Mouse (Mus musculus) midbrain, embryonic 15.5 days (tissue): ENCODE data around the gene Glipr2. TPM values are rescaled to one million over a fixed set of nuclear protein-coding genes. Genes with fewer than 3 reads are reported as not detected.

ENCODE experiments used
- ATAC-seq: fragments of 200-750 bp; cut with Nextera tagmentation; replicated peaks from 2 replicates; pipeline ENCODE4 v1.8.0; 2017; ENCODE audit warnings: moderate TSS enrichment
- H3K27ac ChIP-seq: fragments of 300-500 bp; sonication (generic); 2 replicates; pipeline ENCODE4 v1.5.1; 2015; ENCODE audit warnings: mild to moderate bottlenecking, inconsistent platforms
- H3K27me3 ChIP-seq: fragments of 300-500 bp; sonication (generic); replicated peaks from 2 replicates; pipeline ENCODE4 v1.6.1; 2015; ENCODE audit warnings: inconsistent platforms
- H3K36me3 ChIP-seq: fragments of 300-500 bp; sonication (generic); replicated peaks from 2 replicates; pipeline ENCODE4 v1.6.1; 2015; ENCODE audit warnings: inconsistent platforms
- H3K4me1 ChIP-seq: fragments of 300-500 bp; sonication (generic); 2 replicates; pipeline ENCODE4 v1.6.1; 2015; ENCODE audit warnings: inconsistent platforms
- H3K4me2 ChIP-seq: fragments of 300-500 bp; sonication (generic); 2 replicates; pipeline ENCODE4 v1.6.1; 2015; ENCODE audit warnings: inconsistent platforms, mild to moderate bottlenecking, moderate library complexity
- H3K4me3 ChIP-seq: fragments of 300-500 bp; sonication (generic); 2 replicates; pipeline ENCODE4 v1.5.1; 2015; ENCODE audit warnings: mild to moderate bottlenecking, inconsistent platforms
- H3K9ac ChIP-seq: fragments of 300-500 bp; sonication (generic); 2 replicates; pipeline ENCODE4 v1.6.1; 2015; ENCODE audit warnings: mild to moderate bottlenecking, inconsistent platforms
- H3K9me3 ChIP-seq: fragments of 300-500 bp; sonication (generic); 2 replicates; pipeline ENCODE4 v1.6.1; 2016; ENCODE audit warnings: inconsistent platforms
- WGBS: fragments of 180-500 bp; shearing (Covaris S2); methylation state at CpG from one replicate; pipeline ENCODE4 v1.1.7; 2015; ENCODE audit warnings: mixed read lengths; 5-methylcytosine and 5-hydroxymethylcytosine counted together
- polyA plus RNA-seq: library from polyadenylated mRNA; unstranded; fragments of >200 nt; fragmentation: Nextera tagmentation; extraction: Ambion mirVana; gene quantifications from 2 replicates; pipeline ENCODE4 v1.2.1, GENCODE M21; 2015

Glipr2 gene
- polyA plus RNA-seq, 1 experiment from 2014 or later, result 29.2 TPM

DNA sequence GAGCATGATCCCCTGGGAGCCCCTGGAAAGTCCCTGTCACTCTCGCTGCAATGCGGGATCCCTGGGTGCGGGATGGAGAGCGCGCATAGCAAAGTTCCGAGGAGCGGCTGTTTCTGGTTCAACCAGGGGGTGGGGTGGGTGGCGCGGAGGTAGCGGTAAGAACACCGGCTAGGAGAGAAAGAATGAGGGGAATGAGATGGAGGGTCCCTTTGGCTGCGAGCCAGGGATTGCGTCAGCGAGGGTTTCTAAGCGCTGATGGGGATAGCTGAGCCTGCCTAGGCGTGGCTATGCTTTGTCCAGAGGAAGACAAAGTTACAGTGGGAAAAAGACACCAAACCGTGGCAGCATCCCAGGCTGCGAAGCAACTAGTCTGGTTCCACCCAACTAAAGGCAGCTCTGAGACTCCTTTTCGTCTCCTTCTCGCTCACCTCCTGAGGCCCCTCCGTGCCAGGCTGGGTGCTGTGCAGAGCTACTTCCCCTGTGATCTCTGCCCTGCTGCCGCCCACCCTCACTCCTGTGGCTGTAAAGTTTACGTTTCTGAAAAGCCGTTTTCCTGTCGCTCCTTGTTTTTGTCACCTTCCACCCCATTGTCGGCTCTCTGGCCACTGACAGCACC, 753 bp downstream of the Glipr2 start:
- H3K9me3 ChIP-seq, result no peaks in the 10 kb centered on the region
- under 1% methylated on average over 26 of the region's 26 CpGs for WGBS
- ATAC-seq, result peak; percentile 84

GRCm38 (mm10) chr4:43959523-43960179, 2.5 kb downstream of the Glipr2 start:
- H3K4me1 ChIP-seq, result peaks cover 17% of the 10 kb centered on the region
- H3K27me3 ChIP-seq, result 0 out of 2 replicates have a peak, but pooled peaks cover 5% of the 10 kb centered on the region
- 72% methylated on average over 9 of the region's 9 CpGs for WGBS
- no peaks in the 10 kb centered on the region for H3K9me3 ChIP-seq
- H3K27ac ChIP-seq, result no peak overlapping the region
- no peaks in the 10 kb centered on the region for H3K36me3 ChIP-seq
- ATAC-seq, result no peak
- H3K9ac ChIP-seq, result no peak overlapping the region
- 0 out of 2 replicates have a peak overlapping the region, but pooled peaks have one; percentile 5 for H3K4me2 ChIP-seq
- no peak overlapping the region for H3K4me3 ChIP-seq

More for the DNA sequence above, 753 bp downstream of the Glipr2 start:
- H3K27me3 ChIP-seq, result 0 out of 2 replicates have a peak, but pooled peaks cover 5% of the 10 kb centered on the region
- H3K36me3 ChIP-seq, result no peaks in the 10 kb centered on the region
- H3K27ac ChIP-seq, result peak overlapping the region; percentile 69
- H3K4me1 ChIP-seq, result peaks cover 17% of the 10 kb centered on the region
- peak overlapping the region; percentile 74 for H3K9ac ChIP-seq
- H3K4me2 ChIP-seq, result peak overlapping the region; percentile 98
- H3K4me3 ChIP-seq, result peak overlapping the region; percentile 73

GRCm38 (mm10) chr4:43960207-43960606, 3.0 kb downstream of the Glipr2 start:
- Histone ChIP-seq H3K4me1 (peaks cover 17% of the 10 kb centered on the region), H3K27ac (no peak overlapping the region), H3K4me2 (no peak overlapping the region), H3K9me3 (no peaks in the 10 kb centered on the region), H3K36me3 (no peaks in the 10 kb centered on the region), H3K27me3 (0 out of 2 replicates have a peak, but pooled peaks cover 5% of the 10 kb centered on the region), H3K9ac (no peak overlapping the region), H3K4me3 (no peak overlapping the region)
- no peak for ATAC-seq
- WGBS, result 87% methylated on average over 6 of the region's 6 CpGs

- no peak for ATAC-seq
- Histone ChIP-seq H3K9me3 (no peaks in the 10 kb centered on the region), H3K27ac (no peak overlapping the region), H3K27me3 (0 out of 2 replicates have a peak, but pooled peaks cover 5% of the 10 kb centered on the region), H3K4me1 (peaks cover 10% of the 10 kb centered on the region), H3K9ac (no peak overlapping the region), H3K36me3 (no peaks in the 10 kb centered on the region), H3K4me2 (no peak overlapping the region), H3K4me3 (no peak overlapping the region)
- WGBS, result 46% methylated on average over 2 of the region's 2 CpGs
Measured at GRCm38 (mm10) chr4:43964326-43964833, 7.2 kb downstream of the Glipr2 start.

DNA sequence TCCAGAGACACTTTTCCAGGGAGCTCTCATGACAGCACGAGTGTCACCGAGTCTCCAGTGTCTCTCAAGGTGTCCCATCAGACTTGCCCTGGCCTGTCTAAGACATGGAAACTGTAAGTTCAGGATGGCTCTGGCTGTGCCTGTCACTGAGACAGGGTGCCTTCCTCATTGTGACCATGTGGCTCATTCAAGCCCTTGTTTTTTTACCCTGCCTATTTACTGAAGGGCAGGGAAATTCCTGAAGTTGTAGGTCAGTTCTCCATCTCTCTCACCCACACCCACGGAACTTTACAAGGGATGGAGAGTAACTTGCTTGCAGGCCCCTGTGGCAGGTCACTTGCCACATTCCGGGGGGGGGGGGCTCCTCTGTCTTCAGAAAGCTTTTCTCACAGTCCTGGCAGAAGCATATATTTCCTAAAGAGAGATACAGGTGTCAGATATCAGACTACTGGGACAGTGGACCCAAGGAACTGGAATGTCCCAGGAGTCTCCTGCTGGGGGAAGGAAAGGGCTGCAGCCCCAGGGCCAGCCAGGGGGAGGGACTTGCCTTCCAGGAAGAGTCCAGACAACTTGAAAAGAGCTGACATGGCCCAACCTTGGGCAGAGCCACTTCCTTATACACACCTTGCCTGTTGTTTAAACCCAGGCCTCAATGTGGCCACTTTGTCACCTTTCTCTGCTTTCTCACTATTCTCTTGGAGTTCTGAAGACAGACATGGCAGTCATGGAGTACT, 7.9 kb downstream of the Glipr2 start:
- H3K4me3 ChIP-seq, result no peak overlapping the region
- H3K27me3 ChIP-seq, result no peaks in the 10 kb centered on the region
- WGBS, result 59% methylated on average over 4 of the region's 4 CpGs
- H3K9me3 ChIP-seq, result no peaks in the 10 kb centered on the region
- no peak overlapping the region for H3K9ac ChIP-seq
- H3K36me3 ChIP-seq, result no peaks in the 10 kb centered on the region
- ATAC-seq, result no peak
- no peak overlapping the region for H3K27ac ChIP-seq
- no peak overlapping the region for H3K4me2 ChIP-seq
- peaks cover 9% of the 10 kb centered on the region for H3K4me1 ChIP-seq

DNA sequence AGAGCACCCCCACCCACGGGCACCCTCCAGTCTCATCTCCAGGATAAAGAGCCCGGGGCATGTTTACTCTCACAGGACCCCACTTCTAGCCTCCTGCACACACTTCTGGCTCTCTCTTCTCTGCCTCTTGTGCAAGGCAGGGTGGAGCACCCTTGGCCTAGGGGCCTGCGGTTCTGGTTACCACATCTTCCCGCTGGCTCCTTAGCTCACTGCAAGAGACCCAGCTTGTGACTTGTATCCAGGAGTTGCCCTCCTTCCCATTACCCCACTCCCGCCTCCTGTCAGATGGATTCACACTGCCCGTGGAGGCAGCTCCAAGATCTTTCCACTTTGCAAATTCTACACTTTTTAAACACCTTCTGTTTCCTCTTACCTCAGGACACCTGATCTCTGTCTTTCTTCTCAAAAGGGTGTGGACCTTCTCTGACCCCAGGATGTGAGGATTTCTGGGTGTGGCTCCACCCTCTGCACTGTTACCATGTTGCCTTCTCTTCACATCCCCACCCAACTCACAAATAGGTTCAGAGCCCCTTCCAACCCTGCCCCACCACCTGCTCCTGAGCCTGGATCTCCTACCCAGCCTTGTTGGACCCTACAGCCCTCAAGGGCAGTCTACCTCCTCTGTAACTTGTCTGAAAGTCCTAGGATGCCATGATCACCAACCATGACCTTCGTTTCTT, 8.8 kb downstream of the Glipr2 start:
- no peak overlapping the region for H3K4me3 ChIP-seq
- H3K36me3 ChIP-seq, result no peaks in the 10 kb centered on the region
- H3K4me2 ChIP-seq, result no peak overlapping the region
- peaks cover 9% of the 10 kb centered on the region for H3K4me1 ChIP-seq
- H3K9me3 ChIP-seq, result no peaks in the 10 kb centered on the region
- no peaks in the 10 kb centered on the region for H3K27me3 ChIP-seq
- ATAC-seq, result no peak
- 85% methylated on average over 7 of the region's 7 CpGs for WGBS
- no peak overlapping the region for H3K9ac ChIP-seq
- no peak overlapping the region for H3K27ac ChIP-seq

DNA sequence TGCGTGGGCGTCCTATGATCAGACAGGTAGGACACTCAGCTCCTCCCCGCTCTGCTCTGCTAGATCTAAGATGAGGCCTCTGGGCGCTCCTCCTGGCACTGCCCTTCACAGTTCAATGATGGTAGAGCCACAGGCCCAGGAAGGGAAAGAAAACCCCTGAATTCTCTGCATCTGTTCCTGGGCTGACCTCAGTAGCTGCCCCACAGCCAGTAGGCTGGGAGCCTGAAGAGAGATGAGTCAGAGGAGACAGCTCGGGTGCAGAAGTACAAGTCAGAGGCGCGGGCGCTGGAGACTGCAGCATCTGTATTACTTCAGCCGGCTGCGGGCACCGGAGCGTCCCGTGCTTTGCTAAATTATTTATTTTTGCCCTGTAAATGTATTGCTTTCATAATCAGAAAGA, 11.4 kb downstream of the Glipr2 start:
- no peaks in the 10 kb centered on the region for H3K36me3 ChIP-seq
- H3K9me3 ChIP-seq, result no peaks in the 10 kb centered on the region
- H3K4me3 ChIP-seq, result no peak overlapping the region
- peaks cover 21% of the 10 kb centered on the region for H3K4me1 ChIP-seq
- no peak overlapping the region for H3K4me2 ChIP-seq
- H3K9ac ChIP-seq, result no peak overlapping the region
- no peak overlapping the region for H3K27ac ChIP-seq
- ATAC-seq, result no peak
- WGBS, result 45% methylated on average over 13 of the region's 13 CpGs
- no peaks in the 10 kb centered on the region for H3K27me3 ChIP-seq

GRCm38 (mm10) chr4:43969373-43969772, 12.2 kb downstream of the Glipr2 start:
- ATAC-seq, result no peak
- Histone ChIP-seq H3K9me3 (no peaks in the 10 kb centered on the region), H3K4me1 (peaks cover 22% of the 10 kb centered on the region), H3K9ac (no peak overlapping the region), H3K27me3 (no peaks in the 10 kb centered on the region), H3K27ac (no peak overlapping the region), H3K4me3 (no peak overlapping the region), H3K36me3 (no peaks in the 10 kb centered on the region), H3K4me2 (no peak overlapping the region)
- 24% methylated on average over 4 of the region's 4 CpGs for WGBS

GRCm38 (mm10) chr4:43970393-43971330, 13.5 kb downstream of the Glipr2 start:
- no peak for ATAC-seq
- H3K36me3 ChIP-seq, result no peaks in the 10 kb centered on the region
- WGBS, result 82% methylated on average over 20 of the region's 20 CpGs
- H3K27me3 ChIP-seq, result no peaks in the 10 kb centered on the region
- H3K4me2 ChIP-seq, result no peak overlapping the region
- H3K27ac ChIP-seq, result no peak overlapping the region
- H3K9me3 ChIP-seq, result no peaks in the 10 kb centered on the region
- peaks cover 22% of the 10 kb centered on the region for H3K4me1 ChIP-seq
- no peak overlapping the region for H3K9ac ChIP-seq
- no peak overlapping the region for H3K4me3 ChIP-seq

DNA sequence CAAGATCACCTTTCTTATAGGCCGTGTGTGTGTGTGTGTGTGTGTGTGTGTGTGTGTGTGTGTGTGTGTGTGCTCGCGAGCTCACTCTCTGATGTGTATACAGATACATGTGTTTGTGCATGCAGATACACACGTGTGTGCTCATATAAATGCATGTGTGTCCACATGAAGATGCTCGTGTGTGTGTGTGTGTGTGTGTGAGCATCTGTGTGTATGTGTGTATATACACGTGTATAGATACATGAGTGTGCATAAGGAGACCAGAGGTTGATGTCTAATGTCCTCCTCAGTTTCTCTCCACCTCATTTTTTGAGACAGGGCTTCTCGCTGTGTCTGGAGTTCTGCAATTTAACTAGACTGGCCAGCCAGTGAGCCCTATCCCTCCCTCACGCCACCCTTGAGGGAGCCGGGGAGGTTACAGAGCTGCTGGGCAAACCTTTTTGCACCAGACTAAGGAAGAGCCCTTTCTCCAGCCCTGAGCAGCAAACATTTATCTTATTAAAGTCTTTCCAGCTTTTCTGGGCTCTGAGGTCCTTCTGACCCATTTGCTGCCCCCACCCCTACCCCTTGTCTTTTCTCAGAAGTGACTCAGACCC, 14.4 kb downstream of the Glipr2 start:
- ATAC-seq, result no peak
- Histone ChIP-seq H3K4me3 (no peak overlapping the region), H3K27me3 (no peaks in the 10 kb centered on the region), H3K36me3 (no peaks in the 10 kb centered on the region), H3K9ac (no peak overlapping the region), H3K9me3 (no peaks in the 10 kb centered on the region), H3K4me2 (no peak overlapping the region; the same call in 1 of the 2 replicates), H3K27ac (no peak overlapping the region), H3K4me1 (peaks cover 22% of the 10 kb centered on the region)
- 64% methylated on average over 9 of the region's 9 CpGs for WGBS

- Histone ChIP-seq H3K4me2 (peak overlapping the region; percentile 7; the same call in 1 of the 2 replicates), H3K27ac (no peak overlapping the region), H3K9ac (no peak overlapping the region), H3K4me1 (peaks cover 22% of the 10 kb centered on the region), H3K36me3 (no peaks in the 10 kb centered on the region), H3K27me3 (no peaks in the 10 kb centered on the region), H3K4me3 (no peak overlapping the region), H3K9me3 (no peaks in the 10 kb centered on the region)
- 4% methylated on average over 8 of the region's 8 CpGs for WGBS
- ATAC-seq, result no peak; the same call in 1 of the 2 replicates
Measured at GRCm38 (mm10) chr4:43972137-43972591, 15.0 kb downstream of the Glipr2 start.
